Mouse (Mus musculus): ENCODE results near the gene Btbd11.

GRCm38 (mm10) chr10:85496981-85497380, 110.4 kb downstream of the Btbd11 start:
- TF ChIP-seq CTCF (IDR thresholded peaks at IDR 0.05; ENCODE audit: low read depth) (no peak), EP300 (IDR thresholded peaks at IDR 0.05; ENCODE audit: low read depth) (no peak)
